Mouse (Mus musculus) B cell, adult 67 days (primary cell): ENCODE measurements around the gene Eif4e1b. TPM values are rescaled to one million over a fixed set of nuclear protein-coding genes. Genes with fewer than 3 reads are reported as not detected.

Experiments
- total RNA-seq, 2 experiments: library from RNA; stranded (reverse); gene quantifications; 4 replicates each; pipeline ENCODE4 v1.2.4; 2023

The Eif4e1b gene
- not detected for total RNA-seq

GRCm38 (mm10) chr13:54783698-54784097, at the start of gene Eif4e1b:
Eif4e1b (plus strand) TSS chr13:54783998.

GRCm38 (mm10) chr13:54749864-54750411, 33.9 kb upstream of the Eif4e1b start, which contains the start of gene Gprin1:
Gprin1 (minus strand) TSS chr13:54749874.

GRCm38 (mm10) chr13:54766192-54766768, 17.5 kb upstream of the Eif4e1b start, which contains the start of gene Sncb:
Sncb (minus strand) TSS chr13:54766595.

GRCm38 (mm10) chr13:54788740-54789560, 5.2 kb downstream of the Eif4e1b start, which contains the start of gene Tspan17:
Tspan17 (plus strand) TSS chr13:54789377.

Other genes starting within 250 kb of the Eif4e1b start
- gene 4833439L19Rik, start 218.6 kb upstream of the Eif4e1b start, total RNA-seq: 10 to 100 TPM; 37.8 to 44.3 TPM
- gene Arl10, start 209.0 kb upstream of the Eif4e1b start, total RNA-seq: 10 to 100 TPM; 11.8 to 12.7 TPM
- gene Nop16, start 193.9 kb upstream of the Eif4e1b start, total RNA-seq: 10 to 100 TPM; 17.5 to 23.9 TPM
- gene Higd2a, start 193.8 kb upstream of the Eif4e1b start, total RNA-seq: 10 to 100 TPM; 56.7 to 59.0 TPM
- 10 to 100 TPM; 13.7 to 20.8 TPM for gene Cltb, start 172.7 kb upstream of the Eif4e1b start, total RNA-seq
- 10 to 100 TPM; 63.6 to 74.8 TPM for gene Faf2, start 162.2 kb upstream of the Eif4e1b start, total RNA-seq
- 100 to 1,000 TPM; 265 to 275 TPM for gene Rnf44, start 90.1 kb upstream of the Eif4e1b start, total RNA-seq
- not detected for gene Cdhr2, start 82.5 kb upstream of the Eif4e1b start, total RNA-seq
- not detected for gene Gprin1, start 34.1 kb upstream of the Eif4e1b start, total RNA-seq
- gene Sncb, start 17.4 kb upstream of the Eif4e1b start, total RNA-seq: not detected
- gene Tspan17, start 5.4 kb downstream of the Eif4e1b start, total RNA-seq: 1 to 10 TPM; 7.6 to 8.8 TPM
- 1 to 10 TPM in 1 of 2 experiments, not detected in 1; 1.8 TPM for gene Unc5a, start 165.4 kb downstream of the Eif4e1b start, total RNA-seq
- gene Hk3, start 237.4 kb downstream of the Eif4e1b start, total RNA-seq: 1 to 10 TPM in 1 of 2 experiments, under 1 TPM in 1; 0.89 to 1.8 TPM